Mouse (Mus musculus): Measurements from ENCODE around the gene Rnf181. TPM values are rescaled to one million over a fixed set of nuclear protein-coding genes. Genes with fewer than 3 reads are reported as not detected.

Gene Rnf181
- polyA plus RNA-seq, 1 experiment from 2014 or later: 150 TPM

- H3K4me3 ChIP-seq (replicated peaks; ENCODE audit: low read depth, low read length): no peak overlapping the region
- H3K4me1 ChIP-seq (replicated peaks; ENCODE audit: insufficient read depth, low read length): no peaks in the 10 kb centered on the region
- no peak for TF ChIP-seq CTCF (IDR thresholded peaks at IDR 0.05; ENCODE audit: low read depth)
- no peak overlapping the region for H3K9ac ChIP-seq (ENCODE audit: low read depth, low read length)
- peaks cover 24% of the 10 kb centered on the region for H3K36me3 ChIP-seq (ENCODE audit: insufficient read depth, low read length)
- no peaks in the 10 kb centered on the region for H3K27me3 ChIP-seq (ENCODE audit: insufficient read depth, low read length)
- no peak for ATAC-seq (replicated peaks; ENCODE audit: low FRiP score, low read depth)
- no peak for DNase-seq (ENCODE audit: low spot score)
- no peaks in the 10 kb centered on the region for H3K9me3 ChIP-seq (replicated peaks; ENCODE audit: low read length)
- H3K4me2 ChIP-seq (ENCODE audit: low read length): no peak overlapping the region
- 69% methylated on average over 2 of the region's 2 CpGs for WGBS
- H3K27ac ChIP-seq: no peak overlapping the region
These were observed 51.4 kb downstream of the Rnf181 start for GRCm38 (mm10) chr6:72315384-72315783.

GRCm38 (mm10) chr6:72313124-72313867 is 53.5 kb downstream of the Rnf181 start:
- no peak for ATAC-seq (replicated peaks; ENCODE audit: low FRiP score, low read depth)
- TF ChIP-seq CTCF (IDR thresholded peaks at IDR 0.05; ENCODE audit: low read depth): no peak
- no peak overlapping the region for H3K4me2 ChIP-seq (ENCODE audit: low read length)

GRCm38 (mm10) chr6:72312198-72312597 is 54.6 kb downstream of the Rnf181 start:
- H3K4me1 ChIP-seq (replicated peaks; ENCODE audit: insufficient read depth, low read length): no peaks in the 10 kb centered on the region
- H3K9ac ChIP-seq (ENCODE audit: low read depth, low read length): no peak overlapping the region
- no peak for TF ChIP-seq CTCF (IDR thresholded peaks at IDR 0.05; ENCODE audit: low read depth)
- 97% methylated on average over 3 of the region's 3 CpGs for WGBS
- ATAC-seq (replicated peaks; ENCODE audit: low FRiP score, low read depth) (no peak), DNase-seq (ENCODE audit: low spot score) (no peak)
- H3K4me2 ChIP-seq (ENCODE audit: low read length): no peak overlapping the region
- no peak overlapping the region for H3K27ac ChIP-seq
- no peaks in the 10 kb centered on the region for H3K9me3 ChIP-seq (replicated peaks; ENCODE audit: low read length)
- H3K4me3 ChIP-seq (replicated peaks; ENCODE audit: low read depth, low read length): no peak overlapping the region
- no peaks in the 10 kb centered on the region for H3K27me3 ChIP-seq (ENCODE audit: insufficient read depth, low read length)
- H3K36me3 ChIP-seq (ENCODE audit: insufficient read depth, low read length): 0 out of 2 replicates have a peak, but pooled peaks cover 3% of the 10 kb centered on the region

More at GRCm38 (mm10) chr6:72313124-72313867, 53.5 kb downstream of the Rnf181 start:
- Histone ChIP-seq H3K9me3 (replicated peaks; ENCODE audit: low read length) (no peaks in the 10 kb centered on the region), H3K36me3 (ENCODE audit: insufficient read depth, low read length) (0 out of 2 replicates have a peak, but pooled peaks cover 12% of the 10 kb centered on the region), H3K4me3 (replicated peaks; ENCODE audit: low read depth, low read length) (no peak overlapping the region), H3K27ac (no peak overlapping the region), H3K9ac (ENCODE audit: low read depth, low read length) (no peak overlapping the region), H3K27me3 (ENCODE audit: insufficient read depth, low read length) (no peaks in the 10 kb centered on the region), H3K4me1 (replicated peaks; ENCODE audit: insufficient read depth, low read length) (no peaks in the 10 kb centered on the region)
- no peak for DNase-seq (ENCODE audit: low spot score)
- WGBS: 85% methylated on average over 11 of the region's 11 CpGs

Other genes starting within 250 kb of the Rnf181 start
- gene Atoh8, start 131.4 kb downstream of the Rnf181 start, polyA plus RNA-seq (2015; fragmentation: Nextera tagmentation; extraction: Ambion mirVana): 18.0 and 20.8 TPM in 2 replicates
- not detected in 2 replicates for gene Sftpb, start 62.3 kb downstream of the Rnf181 start, polyA plus RNA-seq (2015; fragmentation: Nextera tagmentation; extraction: Ambion mirVana)
- 35.6 and 37.2 TPM in 2 replicates for gene Usp39, start 21.8 kb downstream of the Rnf181 start, polyA plus RNA-seq (2015; fragmentation: Nextera tagmentation; extraction: Ambion mirVana)
- gene 0610030E20Rik, start 19.6 kb downstream of the Rnf181 start, polyA plus RNA-seq (2015; fragmentation: Nextera tagmentation; extraction: Ambion mirVana): 21.8 and 24.4 TPM in 2 replicates
- 50.5 and 50.6 TPM in 2 replicates for gene Tmem150a, start 11.5 kb downstream of the Rnf181 start, polyA plus RNA-seq (2015; fragmentation: Nextera tagmentation; extraction: Ambion mirVana)
- 45.6 and 50.1 TPM in 2 replicates for gene Vamp5, start 13.5 kb upstream of the Rnf181 start, polyA plus RNA-seq (2015; fragmentation: Nextera tagmentation; extraction: Ambion mirVana)
- gene Vamp8, start 23.7 kb upstream of the Rnf181 start, polyA plus RNA-seq (2015; fragmentation: Nextera tagmentation; extraction: Ambion mirVana): 228 and 241 TPM in 2 replicates
- 19.1 and 21.7 TPM in 2 replicates for gene Ggcx, start 47.4 kb upstream of the Rnf181 start, polyA plus RNA-seq (2015; fragmentation: Nextera tagmentation; extraction: Ambion mirVana)
- 320 and 335 TPM in 2 replicates for gene Mat2a, start 72.6 kb upstream of the Rnf181 start, polyA plus RNA-seq (2015; fragmentation: Nextera tagmentation; extraction: Ambion mirVana)
- 0.10 TPM in 1 of 2 replicates, not detected in the other for gene Sh2d6, start 154.8 kb upstream of the Rnf181 start, polyA plus RNA-seq (2015; fragmentation: Nextera tagmentation; extraction: Ambion mirVana)
- 129 and 131 TPM in 2 replicates for gene Capg, start 177.4 kb upstream of the Rnf181 start, polyA plus RNA-seq (2015; fragmentation: Nextera tagmentation; extraction: Ambion mirVana)
- 16.2 and 18.1 TPM in 2 replicates for gene Elmod3, start 231.5 kb upstream of the Rnf181 start, polyA plus RNA-seq (2015; fragmentation: Nextera tagmentation; extraction: Ambion mirVana)
- gene Retsat, start 231.5 kb upstream of the Rnf181 start, polyA plus RNA-seq (2015; fragmentation: Nextera tagmentation; extraction: Ambion mirVana): 41.0 and 45.3 TPM in 2 replicates

Measured in kidney, postnatal 0 days (tissue).